Mouse (Mus musculus) pancreas, adult 10 weeks (tissue): ENCODE results near the gene Olfr132. TPM values are rescaled to one million over a fixed set of nuclear protein-coding genes. Genes with fewer than 3 reads are reported as not detected.

Experiments
- polyA plus RNA-seq: library from polyadenylated mRNA; stranded (reverse); fragments of 350-450 nt; fragmentation: Illumina TruSeq; extraction: RNeasy Lipid Tissue Mini Kit (QIAGEN cat#74804); gene quantifications from one replicate; pipeline ENCODE4 v1.2.3, GENCODE M21; 2015; ENCODE audit warnings: low read depth, low replicate concordance; ENCODE audit not compliant: insufficient read depth

Gene Olfr132
- polyA plus RNA-seq: not detected

DNA sequence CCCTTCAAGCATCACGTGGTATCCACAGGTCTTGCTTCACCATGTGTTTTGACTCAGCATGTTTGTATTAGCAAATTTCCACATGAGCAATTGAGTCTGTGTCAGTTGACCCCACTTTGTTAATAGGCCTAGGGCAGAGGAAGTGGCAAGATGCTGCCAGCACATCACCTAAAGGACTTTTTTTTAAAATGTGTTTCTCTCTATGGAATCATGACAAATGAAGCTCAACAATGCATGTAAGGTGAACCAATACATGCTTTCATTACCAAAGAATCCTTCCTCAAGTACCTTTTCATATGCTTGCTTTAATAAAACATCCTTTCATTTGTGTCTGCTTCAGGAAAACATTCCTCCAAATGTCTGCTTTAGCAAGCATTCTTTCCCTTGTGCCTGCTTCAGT is at the start of gene Olfr132:
Gene Olfr132 (minus strand): TSS at position 101 of the 400 bp plus-strand sequence.

DNA sequence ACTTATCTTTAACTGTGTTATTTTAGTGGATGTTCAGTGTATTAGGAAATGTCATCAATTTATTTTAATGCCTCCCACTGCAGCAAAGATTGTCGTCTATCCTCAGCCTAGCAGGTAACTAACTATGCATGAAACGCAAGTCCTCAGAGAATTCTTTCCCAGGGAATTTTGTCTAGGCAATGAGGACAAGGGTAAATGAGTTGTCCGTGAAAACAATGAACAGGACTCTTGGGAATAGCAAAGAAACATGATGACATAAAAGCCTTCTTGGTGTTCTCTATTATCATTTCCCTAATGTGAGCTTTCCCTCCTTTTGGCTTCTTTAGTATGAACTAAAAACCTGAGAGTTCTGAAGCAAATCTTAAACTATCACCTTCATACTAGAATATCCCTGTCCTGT is 36.8 kb upstream of the Olfr132 start, which contains the start of gene Olfr134:
Gene Olfr134 (plus strand): TSS at position 301 of the 400 bp plus-strand sequence.

GRCm38 (mm10) chr17:38144981-38145380 is 10.7 kb upstream of the Olfr132 start, which contains the start of gene Olfr133:
TSS of gene Olfr133 (plus strand) at chr17:38145281.

GRCm38 (mm10) chr17:38088593-38088992 is 45.7 kb downstream of the Olfr132 start, which contains the start of gene Olfr131:
TSS of gene Olfr131 (minus strand) at chr17:38088693.

Other genes starting within 250 kb of the Olfr132 start
- gene Olfr127, start 234.1 kb downstream of the Olfr132 start, polyA plus RNA-seq: not detected
- not detected for gene Olfr128, start 214.0 kb downstream of the Olfr132 start, polyA plus RNA-seq
- not detected for gene Olfr761, start 181.4 kb downstream of the Olfr132 start, polyA plus RNA-seq
- gene Olfr129, start 74.4 kb downstream of the Olfr132 start, polyA plus RNA-seq: not detected
- not detected for gene Olfr130, start 70.6 kb downstream of the Olfr132 start, polyA plus RNA-seq
- gene Olfr131, start 45.8 kb downstream of the Olfr132 start, polyA plus RNA-seq: not detected
- not detected for gene Olfr133, start 10.8 kb upstream of the Olfr132 start, polyA plus RNA-seq
- gene Olfr134, start 36.9 kb upstream of the Olfr132 start, polyA plus RNA-seq: not detected
- gene Olfr135, start 69.8 kb upstream of the Olfr132 start, polyA plus RNA-seq: not detected
- not detected for gene Olfr138, start 126.5 kb upstream of the Olfr132 start, polyA plus RNA-seq
- not detected for gene Olfr137, start 173.0 kb upstream of the Olfr132 start, polyA plus RNA-seq
- not detected for gene Olfr136, start 195.3 kb upstream of the Olfr132 start, polyA plus RNA-seq